9 mouse cellular contexts compared by ENCODE assay signal in the genomic region with DNA sequence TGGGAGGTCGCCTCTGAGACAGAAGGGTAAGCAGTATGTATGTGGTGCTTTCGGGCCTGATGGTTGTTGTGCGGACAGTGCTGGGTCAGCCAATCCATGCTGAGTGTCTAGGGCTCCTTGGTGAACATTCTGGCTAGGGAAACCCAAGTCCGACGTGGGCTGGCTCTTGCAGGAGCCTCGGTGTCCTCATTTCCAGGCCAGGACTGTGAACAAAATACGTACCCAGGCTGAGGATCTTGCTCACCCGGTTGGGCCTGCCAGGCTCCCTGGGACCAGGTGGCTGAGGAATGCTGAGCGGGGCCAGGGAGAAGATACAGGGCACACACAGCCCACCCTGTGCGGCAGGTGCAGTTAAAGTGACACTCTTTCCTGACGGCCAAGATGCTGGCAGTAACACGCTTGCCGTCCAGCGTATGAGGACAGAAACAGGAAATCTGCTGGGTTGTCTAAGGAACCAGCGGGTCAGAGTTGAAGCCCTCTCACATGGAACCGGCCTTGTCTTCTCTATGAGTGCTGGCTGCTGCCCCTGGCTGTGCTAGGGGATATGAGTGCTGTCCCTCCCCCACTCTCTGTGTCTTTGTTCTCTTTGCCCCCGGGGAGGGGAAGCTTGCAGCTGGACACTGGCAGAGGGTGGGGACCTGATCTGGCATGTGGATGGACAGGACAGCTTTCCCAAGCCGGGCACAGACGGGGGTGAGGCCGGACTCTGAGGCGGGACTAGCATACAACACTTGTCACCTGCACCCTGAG. TPM values are rescaled to one million over a fixed set of nuclear protein-coding genes. Genes with fewer than 3 reads are reported as not detected.
A peak's percentile ranks its signal among the peaks of the same experiment; 100 is the strongest.
DNase-seq lines count a peak whose midpoint lies in the region; ATAC-seq lines count a peak whose summit lies in the region.
"Had no signal": no experiment of that assay in that cellular context is flagged by ENCODE, and none has a peak within 500 bp of the region (broad histone marks: within the 10 kb centered on the region; RNA-seq: fewer than 3 reads in every experiment).

No protein-coding gene starts in this region.

- H3K9me3 ChIP-seq in heart, embryonic 12.5 days (replicated peaks): no peaks in the 10 kb centered on the region
- H3K9me3 ChIP-seq in liver, embryonic 11.5 days (ENCODE audit: control insufficient read depth, low read length): no peaks in the 10 kb centered on the region
- H3K9me3 ChIP-seq in liver, embryonic 13.5 days (replicated peaks): no peaks in the 10 kb centered on the region

- no peak overlapping the region for H3K9ac ChIP-seq in heart, embryonic 12.5 days
- H3K9ac ChIP-seq in liver, embryonic 11.5 days (ENCODE audit: low read depth, low read length): peak overlapping the region; percentile 22; the same call in 1 of the 2 replicates
- no peak overlapping the region for H3K9ac ChIP-seq in liver, embryonic 13.5 days

- H3K4me1 ChIP-seq in heart, embryonic 12.5 days (replicated peaks): peaks cover 68% of the 10 kb centered on the region
- peaks cover 52% of the 10 kb centered on the region for H3K4me1 ChIP-seq in liver, embryonic 11.5 days (replicated peaks; ENCODE audit: control insufficient read depth, insufficient read depth, low read length)
- peaks cover 90% of the 10 kb centered on the region for H3K4me1 ChIP-seq in liver, embryonic 13.5 days (replicated peaks)

- no peak overlapping the region for H3K4me3 ChIP-seq in heart, embryonic 12.5 days
- H3K4me3 ChIP-seq in liver, embryonic 11.5 days (ENCODE audit: low read depth, low read length): no peak overlapping the region
- no peak overlapping the region for H3K4me3 ChIP-seq in liver, embryonic 13.5 days (replicated peaks)

- no peak overlapping the region for H3K4me2 ChIP-seq in heart, embryonic 12.5 days
- H3K4me2 ChIP-seq in liver, embryonic 11.5 days: no peak overlapping the region; the same call in 1 of the 2 replicates
- no peak overlapping the region; the same call in 1 of the 2 replicates for H3K4me2 ChIP-seq in liver, embryonic 13.5 days

- 76% methylated on average over 21 of the region's 21 CpGs for WGBS in heart, embryonic 12.5 days
- WGBS in liver, embryonic 11.5 days: 70% methylated on average over 21 of the region's 21 CpGs
- 62% methylated on average over 21 of the region's 21 CpGs for WGBS in liver, embryonic 13.5 days (ENCODE audit: insufficient replicate concordance)

- DNase-seq in heart, adult 11 months: peak; percentile 97
- DNase-seq in liver, embryonic 11.5 days (ENCODE audit: low spot score): no peak
- DNase-seq in liver: no peak
- DNase-seq in adipocyte (ENCODE audit: low spot score): peak; percentile 64
- no peak for DNase-seq in liver, embryonic 13.5 days
- no peak for DNase-seq in frontal cortex, adult 2 months (ENCODE audit: extremely low spot score in 1 of 2, low spot score in 1 of 2)

- no peak for ATAC-seq in heart, embryonic 12.5 days (ENCODE audit: insufficient number of reproducible peaks, low FRiP score)
- ATAC-seq in liver, embryonic 11.5 days (replicated peaks; ENCODE audit: low FRiP score): no peak
- no peak for ATAC-seq in liver, embryonic 13.5 days (ENCODE audit: low read depth)
- ATAC-seq in megakaryocyte progenitor cell, adult 5-6 weeks (replicated peaks; ENCODE audit: poor library complexity): no peak

- no peaks in the 10 kb centered on the region for H3K36me3 ChIP-seq in heart, embryonic 12.5 days
- H3K36me3 ChIP-seq in liver, embryonic 11.5 days (ENCODE audit: control insufficient read depth, insufficient read depth, low read length): no peaks in the 10 kb centered on the region; the same call in 1 of the 2 replicates
- no peaks in the 10 kb centered on the region for H3K36me3 ChIP-seq in liver, embryonic 13.5 days

- no peak overlapping the region for H3K27ac ChIP-seq in heart, embryonic 12.5 days (ENCODE audit: poor library complexity, severe bottlenecking)
- 0 out of 2 replicates have a peak overlapping the region, but pooled peaks have one; percentile 2 for H3K27ac ChIP-seq in liver, embryonic 11.5 days (ENCODE audit: low read depth, low read length)
- H3K27ac ChIP-seq in liver, embryonic 13.5 days: peak overlapping the region; percentile 58; the same call in 1 of the 2 replicates
- H3K27ac ChIP-seq: stomach, postnatal 0 days had no signal

- H3K27me3 ChIP-seq in heart, embryonic 12.5 days (replicated peaks): peaks cover 8% of the 10 kb centered on the region; the same call in 1 of the 2 replicates
- H3K27me3 ChIP-seq in liver, embryonic 11.5 days (replicated peaks; ENCODE audit: control insufficient read depth, insufficient read depth, low read length): no peaks in the 10 kb centered on the region; the same call in 1 of the 2 replicates
- H3K27me3 ChIP-seq in liver, embryonic 13.5 days: peaks cover 17% of the 10 kb centered on the region

RNA-seq across cellular contexts. Expression of gene Inf2, which starts 4.6 kb away (rescaled TPM):
- polyA plus RNA-seq in heart, embryonic 12.5 days (2016; fragmentation: Nextera tagmentation; extraction: Ambion mirVana): 2.2 and 3.5 TPM in 2 replicates
- polyA plus RNA-seq in liver, embryonic 11.5 days (2014; fragmentation: Nextera tagmentation; extraction: Ambion mirVana): 4.6 and 6.5 TPM in 2 replicates
- 1.4 and 2.1 TPM in 2 replicates for polyA plus RNA-seq in liver, embryonic 13.5 days (2015; fragmentation: Nextera tagmentation; extraction: Ambion mirVana)
- 11.0 and 13.6 TPM in 2 replicates for total RNA-seq in megakaryocyte progenitor cell, adult 5-6 weeks (2015)
- total RNA-seq in megakaryocyte progenitor cell, adult 5-6 weeks (2017): 4.8 and 7.1 TPM in 2 replicates
- 87.3 and 106 TPM in 2 replicates for polyA plus RNA-seq in frontal cortex, adult 2 months (2012; rRNA removed)

RNA-seq across cellular contexts. Expression of gene Adssl1, which starts 26.7 kb away (rescaled TPM):
- polyA plus RNA-seq in heart, embryonic 12.5 days (2016; fragmentation: Nextera tagmentation; extraction: Ambion mirVana): 81.7 and 86.4 TPM in 2 replicates
- 5.6 and 7.4 TPM in 2 replicates for polyA plus RNA-seq in liver, embryonic 11.5 days (2014; fragmentation: Nextera tagmentation; extraction: Ambion mirVana)
- polyA plus RNA-seq in liver, embryonic 13.5 days (2015; fragmentation: Nextera tagmentation; extraction: Ambion mirVana): 6.7 and 7.5 TPM in 2 replicates
- total RNA-seq in megakaryocyte progenitor cell, adult 5-6 weeks (2015): 113 and 131 TPM in 2 replicates
- total RNA-seq in megakaryocyte progenitor cell, adult 5-6 weeks (2017): 113 and 126 TPM in 2 replicates
- 32.6 and 33.0 TPM in 2 replicates for polyA plus RNA-seq in frontal cortex, adult 2 months (2012; rRNA removed)

RNA-seq across cellular contexts. Expression of gene Siva1, which starts 51.3 kb away (rescaled TPM):
- 99.4 and 116 TPM in 2 replicates for polyA plus RNA-seq in heart, embryonic 12.5 days (2016; fragmentation: Nextera tagmentation; extraction: Ambion mirVana)
- polyA plus RNA-seq in liver, embryonic 11.5 days (2014; fragmentation: Nextera tagmentation; extraction: Ambion mirVana): 216 and 222 TPM in 2 replicates
- 120 and 148 TPM in 2 replicates for polyA plus RNA-seq in liver, embryonic 13.5 days (2015; fragmentation: Nextera tagmentation; extraction: Ambion mirVana)
- 163 and 168 TPM in 2 replicates for total RNA-seq in megakaryocyte progenitor cell, adult 5-6 weeks (2015)
- total RNA-seq in megakaryocyte progenitor cell, adult 5-6 weeks (2017): 291 and 325 TPM in 2 replicates
- polyA plus RNA-seq in frontal cortex, adult 2 months (2012; rRNA removed): 24.4 and 30.2 TPM in 2 replicates

Comparison
In these comparisons a context has a peak if more than half of its experiments do, and no peak if none do; other contexts are left out.
1. DNase-seq: peak in heart, adult 11 months (single experiment) and adipocyte (single experiment); none in liver, embryonic 11.5 days (single experiment), liver (single experiment), liver, embryonic 13.5 days (single experiment) and frontal cortex, adult 2 months (0 of 2).
2. RNA of gene Inf2, which starts 4.6 kb away (polyA plus RNA-seq): 87.3 to 106 TPM in frontal cortex, adult 2 months; 4.6 to 6.5 TPM in liver, embryonic 11.5 days, 2.2 to 3.5 TPM in heart, embryonic 12.5 days and 1.4 to 2.1 TPM in liver, embryonic 13.5 days; every median in the first group is over 10 times any median in the second.